Mouse (Mus musculus) G1E (cell line): ENCODE measurements at regions not wholly inside any gene's neighbourhood (a gene's known extent, or its start where the extent isn't known, plus 50 kb on each side); places are given as distances from the start of the nearest gene placed in this dataset.

Experiments
- CTCF ChIP-seq: IDR thresholded peaks from 2 replicates; pipeline ENCODE4 v1.5.1; 2012; ENCODE audit warnings: low read depth, low read length, inconsistent platforms, mixed read lengths
- POLR2AphosphoS5 ChIP-seq: IDR thresholded peaks from 2 replicates; pipeline ENCODE4 v1.6.1; 2012; ENCODE audit warnings: low read depth, low read length, inconsistent platforms; ENCODE audit not compliant: insufficient replicate concordance

DNA sequence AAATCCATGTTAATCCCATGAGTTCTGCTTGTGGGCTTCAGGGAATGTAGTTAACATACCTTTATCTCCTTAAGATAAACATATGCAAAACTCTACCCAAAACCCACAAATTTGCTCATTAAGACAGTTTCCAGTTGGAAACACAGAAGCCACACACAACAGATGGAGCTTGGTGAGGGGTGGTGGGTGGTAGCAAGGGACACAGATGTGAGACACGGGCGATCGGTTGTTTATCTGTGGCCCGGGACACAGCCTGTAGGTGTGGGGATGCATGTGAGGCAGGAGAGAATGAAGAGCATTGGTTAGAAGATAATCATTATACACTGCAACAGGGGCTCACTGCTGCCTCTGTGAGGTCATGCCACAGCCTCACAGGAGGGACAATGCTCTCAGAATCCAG is 666.1 kb upstream of the 3110018I06Rik start:
- no peak for TF ChIP-seq CTCF
- no peak for TF ChIP-seq POLR2AphosphoS5
